Mouse (Mus musculus) B cell, adult 2 months (primary cell): ENCODE measurements around the gene Avpr2.

Source experiments
- DNase-seq, 2 experiments: peaks; one replicate each; pipeline ENCODE4 v3.0.0; 2022

The Avpr2 gene

GRCm38 (mm10) chrX:73891551-73892152 is at the start of gene Avpr2:
TSS of gene Avpr2 (plus strand) at chrX:73892102.
- no peak for DNase-seq

GRCm38 (mm10) chrX:73854326-73855086 is 37.4 kb upstream of the Avpr2 start:
- DNase-seq: no peak

GRCm38 (mm10) chrX:73855087-73855408 is 36.9 kb upstream of the Avpr2 start:
- DNase-seq: no peak

GRCm38 (mm10) chrX:73864692-73865091 is 27.2 kb upstream of the Avpr2 start:
- no peak for DNase-seq

GRCm38 (mm10) chrX:73867256-73867655 is 24.6 kb upstream of the Avpr2 start:
- DNase-seq: no peak

- DNase-seq: no peak
Measured at GRCm38 (mm10) chrX:73867852-73868251, 24.1 kb upstream of the Avpr2 start.

GRCm38 (mm10) chrX:73869334-73869733 is 22.6 kb upstream of the Avpr2 start:
- DNase-seq: peak; percentile 19 to 38

GRCm38 (mm10) chrX:73871474-73871873 is 20.4 kb upstream of the Avpr2 start:
- no peak for DNase-seq

GRCm38 (mm10) chrX:73871956-73872355 is 19.9 kb upstream of the Avpr2 start:
- DNase-seq: no peak

- no peak for DNase-seq
Measured at GRCm38 (mm10) chrX:73875881-73876280, 16.0 kb upstream of the Avpr2 start.

GRCm38 (mm10) chrX:73877014-73877413 is 14.9 kb upstream of the Avpr2 start:
- DNase-seq: no peak

GRCm38 (mm10) chrX:73880194-73881035 is 11.5 kb upstream of the Avpr2 start:
- peak; percentile 70 to 76 for DNase-seq

GRCm38 (mm10) chrX:73881036-73881427 is 10.9 kb upstream of the Avpr2 start:
- no peak for DNase-seq

GRCm38 (mm10) chrX:73881463-73881862 is 10.4 kb upstream of the Avpr2 start:
- DNase-seq: no peak

GRCm38 (mm10) chrX:73892833-73893232 is 931 bp downstream of the Avpr2 start:
- no peak for DNase-seq

- peak; percentile 71 to 75 for DNase-seq
Measured at GRCm38 (mm10) chrX:73895719-73896118, 3.8 kb downstream of the Avpr2 start, which contains the start of gene L1cam. TSS of gene L1cam (minus strand) at chrX:73896105.

GRCm38 (mm10) chrX:73897959-73898358 is 6.1 kb downstream of the Avpr2 start:
- peak in 1 of 2 experiments; percentile 2 for DNase-seq

GRCm38 (mm10) chrX:73910049-73910448 is 18.1 kb downstream of the Avpr2 start:
- no peak for DNase-seq

- DNase-seq: peak; percentile 24 to 36
Measured at GRCm38 (mm10) chrX:73910451-73910850, 18.5 kb downstream of the Avpr2 start.

- DNase-seq: peak; percentile 58 to 60
Measured at GRCm38 (mm10) chrX:73911156-73911555, 19.3 kb downstream of the Avpr2 start.

GRCm38 (mm10) chrX:73911588-73911987 is 19.7 kb downstream of the Avpr2 start:
- DNase-seq: peak; percentile 65 to 69

- peak; percentile 80 to 88 for DNase-seq
Measured at GRCm38 (mm10) chrX:73914827-73915703, 23.2 kb downstream of the Avpr2 start.

- DNase-seq: no peak
Measured at GRCm38 (mm10) chrX:73916945-73917344, 25.0 kb downstream of the Avpr2 start.
